Mouse (Mus musculus) neural tube, embryonic 11.5 days (tissue): ENCODE data around the gene Sorbs1. TPM values are rescaled to one million over a fixed set of nuclear protein-coding genes. Genes with fewer than 3 reads are reported as not detected.
A peak's percentile ranks its signal among the peaks of the same experiment; 100 is the strongest.

ENCODE experiments used
- ATAC-seq: fragments of 200-750 bp; cut with Nextera tagmentation; 2 replicates; pipeline ENCODE4 v1.8.0; 2017; ENCODE audit warnings: moderate number of reproducible peaks, mild to moderate bottlenecking, moderate TSS enrichment, moderate library complexity; ENCODE audit not compliant: insufficient read depth, low FRiP score, low TSS enrichment
- DNase-seq: peaks from one replicate; pipeline ENCODE4 v3.0.0-alpha.2; 2015; ENCODE audit warnings: low spot score
- H3K27ac ChIP-seq: fragments of 300-500 bp; sonication (generic); 2 replicates; pipeline ENCODE4 v1.5.1; 2014; ENCODE audit warnings: low read depth, mild to moderate bottlenecking, low read length
- H3K27me3 ChIP-seq: fragments of 300-500 bp; sonication (generic); 2 replicates; pipeline ENCODE4 v1.6.1; 2014; ENCODE audit warnings: mild to moderate bottlenecking, low read length, mixed read lengths; ENCODE audit not compliant: control insufficient read depth, insufficient read depth
- H3K36me3 ChIP-seq: fragments of 300-500 bp; sonication (generic); 2 replicates; pipeline ENCODE4 v1.6.1; 2014; ENCODE audit warnings: mild to moderate bottlenecking, low read length, moderate library complexity, mixed read lengths; ENCODE audit not compliant: control insufficient read depth, insufficient read depth
- H3K4me1 ChIP-seq: fragments of 300-500 bp; sonication (generic); 2 replicates; pipeline ENCODE4 v1.6.1; 2014; ENCODE audit warnings: low read length, mixed read lengths; ENCODE audit not compliant: control insufficient read depth, insufficient read depth
- H3K4me2 ChIP-seq: fragments of 300-500 bp; sonication (generic); 2 replicates; pipeline ENCODE4 v1.6.1; 2014; ENCODE audit warnings: low read depth, mild to moderate bottlenecking, moderate library complexity
- H3K4me3 ChIP-seq: fragments of 300-500 bp; sonication (generic); 2 replicates; pipeline ENCODE4 v1.5.1; 2014; ENCODE audit warnings: low read depth, low read length
- H3K9ac ChIP-seq: fragments of 300-500 bp; sonication (generic); 2 replicates; pipeline ENCODE4 v1.6.1; 2014; ENCODE audit warnings: mild to moderate bottlenecking, low read length
- H3K9me3 ChIP-seq: fragments of 300-500 bp; sonication (generic); 2 replicates; pipeline ENCODE4 v1.6.1; 2016; ENCODE audit warnings: low read length; ENCODE audit not compliant: control insufficient read depth
- WGBS: fragments of 180-500 bp; shearing (Covaris S2); extraction: QIAGEN DNeasy Blood & Tissue Kit; methylation state at CpG from one replicate; pipeline ENCODE4 v1.1.7; 2014; 5-methylcytosine and 5-hydroxymethylcytosine counted together
- polyA plus RNA-seq: library from polyadenylated mRNA; unstranded; fragments of >200 nt; fragmentation: Nextera tagmentation; extraction: Ambion mirVana; gene quantifications from 2 replicates; pipeline ENCODE4 v1.2.1, GENCODE M21; 2014

Sorbs1 gene
- polyA plus RNA-seq, 1 experiment from 2014 or later, result 91.2 TPM

GRCm38 (mm10) chr19:40395757-40396661 lies 117.6 kb downstream of the Sorbs1 start:
- Histone ChIP-seq H3K27me3 (no peaks in the 10 kb centered on the region), H3K36me3 (no peaks in the 10 kb centered on the region), H3K27ac (peak overlapping the region; percentile 17; the same call in 1 of the 2 replicates), H3K4me3 (no peak overlapping the region), H3K4me1 (no peaks in the 10 kb centered on the region; the same call in 1 of the 2 replicates), H3K4me2 (no peak overlapping the region), H3K9me3 (no peaks in the 10 kb centered on the region), H3K9ac (no peak overlapping the region)
- WGBS, result 76% methylated on average over 14 of the region's 14 CpGs
- DNase-seq, result no peak
- no peak for ATAC-seq

DNA sequence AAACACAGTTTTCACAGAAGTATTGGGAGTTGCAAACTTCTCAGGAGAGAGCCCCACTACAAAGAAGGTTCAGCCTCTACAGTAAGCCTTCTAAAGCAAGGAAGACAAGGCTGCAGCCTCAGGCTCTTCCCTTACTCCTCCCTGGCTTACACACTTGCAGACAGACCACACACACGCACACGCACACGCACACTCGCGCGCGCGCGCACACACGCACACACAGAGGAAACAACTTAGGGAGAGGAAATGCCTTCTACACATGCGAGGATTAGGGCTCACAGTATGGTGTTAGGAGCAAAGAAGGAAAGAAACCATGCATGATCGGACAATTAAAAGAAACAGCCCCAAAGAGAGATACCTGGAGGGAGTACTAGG lies 118.3 kb downstream of the Sorbs1 start:
- no peak for ATAC-seq
- Histone ChIP-seq H3K9ac (no peak overlapping the region), H3K4me2 (no peak overlapping the region), H3K27ac (peak overlapping the region; percentile 17; the same call in 1 of the 2 replicates), H3K4me1 (no peaks in the 10 kb centered on the region; the same call in 1 of the 2 replicates), H3K4me3 (no peak overlapping the region), H3K36me3 (no peaks in the 10 kb centered on the region), H3K9me3 (no peaks in the 10 kb centered on the region), H3K27me3 (no peaks in the 10 kb centered on the region)
- WGBS, result 92% methylated on average over 12 of the region's 12 CpGs
- DNase-seq, result no peak

GRCm38 (mm10) chr19:40394555-40395320 lies 118.8 kb downstream of the Sorbs1 start:
- Histone ChIP-seq H3K27ac (peak overlapping the region; percentile 17; the same call in 1 of the 2 replicates), H3K9ac (no peak overlapping the region), H3K27me3 (no peaks in the 10 kb centered on the region), H3K4me3 (no peak overlapping the region), H3K9me3 (no peaks in the 10 kb centered on the region), H3K36me3 (no peaks in the 10 kb centered on the region), H3K4me2 (no peak overlapping the region), H3K4me1 (no peaks in the 10 kb centered on the region; the same call in 1 of the 2 replicates)
- WGBS, result 68% methylated on average over 10 of the region's 10 CpGs
- ATAC-seq, result no peak
- no peak for DNase-seq

DNA sequence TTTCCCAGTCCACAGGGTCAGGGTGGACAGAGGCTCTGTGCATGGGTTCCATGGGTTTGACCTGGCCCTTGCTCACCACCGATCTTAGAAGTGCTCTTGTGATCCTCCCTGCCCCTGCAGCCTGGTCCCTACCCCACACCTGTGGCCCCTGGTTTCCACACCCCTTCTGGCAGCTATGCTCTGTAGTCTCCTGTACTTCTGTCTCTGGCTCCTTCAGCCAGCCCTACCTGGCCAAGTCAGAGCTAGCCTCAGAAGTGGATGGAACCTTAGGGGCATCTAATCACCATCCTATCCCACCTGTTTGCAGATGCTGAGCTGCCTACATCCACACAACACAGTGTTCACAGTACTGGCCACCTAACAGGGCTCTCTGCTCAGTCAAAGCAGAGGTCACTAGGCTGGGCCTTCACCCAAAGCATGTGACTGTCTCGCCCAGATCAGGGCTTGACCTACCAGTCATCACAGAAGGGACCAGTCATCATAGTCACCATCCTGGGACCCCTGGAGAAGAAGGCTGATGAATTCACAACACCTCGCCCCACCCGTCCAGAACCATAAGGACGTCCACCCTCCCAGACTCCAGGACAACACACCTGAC lies 120.7 kb downstream of the Sorbs1 start:
- 92% methylated on average over 5 of the region's 5 CpGs for WGBS

GRCm38 (mm10) chr19:40391469-40391868 lies 122.1 kb downstream of the Sorbs1 start:
- Histone ChIP-seq H3K36me3 (no peaks in the 10 kb centered on the region), H3K4me2 (no peak overlapping the region), H3K9me3 (no peaks in the 10 kb centered on the region), H3K4me3 (no peak overlapping the region), H3K27me3 (no peaks in the 10 kb centered on the region), H3K27ac (no peak overlapping the region), H3K4me1 (no peaks in the 10 kb centered on the region; the same call in 1 of the 2 replicates), H3K9ac (no peak overlapping the region)
- DNase-seq (peak; percentile 85), ATAC-seq (peak; percentile 68; the same call in 1 of the 2 replicates)
- WGBS, result 22% methylated on average over 6 of the region's 6 CpGs

More for the DNA sequence above, 120.7 kb downstream of the Sorbs1 start:
- no peaks in the 10 kb centered on the region for H3K27me3 ChIP-seq
- no peak overlapping the region for H3K27ac ChIP-seq
- no peak overlapping the region for H3K9ac ChIP-seq
- DNase-seq (no peak), ATAC-seq (no peak)
- H3K4me3 ChIP-seq, result no peak overlapping the region
- H3K9me3 ChIP-seq, result no peaks in the 10 kb centered on the region
- no peaks in the 10 kb centered on the region; the same call in 1 of the 2 replicates for H3K4me1 ChIP-seq
- H3K36me3 ChIP-seq, result no peaks in the 10 kb centered on the region
- no peak overlapping the region for H3K4me2 ChIP-seq

- no peak for DNase-seq
- H3K4me1 ChIP-seq, result no peaks in the 10 kb centered on the region
- ATAC-seq, result no peak
- H3K4me3 ChIP-seq, result no peak overlapping the region
- no peaks in the 10 kb centered on the region for H3K36me3 ChIP-seq
- no peak overlapping the region for H3K27ac ChIP-seq
- H3K27me3 ChIP-seq, result no peaks in the 10 kb centered on the region
- 86% methylated on average over 3 of the region's 3 CpGs for WGBS
- H3K9ac ChIP-seq, result no peak overlapping the region
- no peaks in the 10 kb centered on the region for H3K9me3 ChIP-seq
- H3K4me2 ChIP-seq, result no peak overlapping the region
Observed at GRCm38 (mm10) chr19:40386916-40387315, 126.7 kb downstream of the Sorbs1 start.

GRCm38 (mm10) chr19:40385334-40385733 lies 128.2 kb downstream of the Sorbs1 start:
- Histone ChIP-seq H3K4me2 (no peak overlapping the region), H3K27ac (no peak overlapping the region), H3K27me3 (no peaks in the 10 kb centered on the region), H3K9me3 (no peaks in the 10 kb centered on the region), H3K9ac (no peak overlapping the region), H3K4me3 (no peak overlapping the region), H3K4me1 (no peaks in the 10 kb centered on the region), H3K36me3 (no peaks in the 10 kb centered on the region)
- over 99% methylated on average over 3 of the region's 3 CpGs for WGBS
- DNase-seq (no peak), ATAC-seq (no peak)

- no peak overlapping the region for H3K27ac ChIP-seq
- H3K9me3 ChIP-seq, result no peaks in the 10 kb centered on the region
- no peak overlapping the region for H3K4me3 ChIP-seq
- no peak overlapping the region for H3K4me2 ChIP-seq
- H3K9ac ChIP-seq, result no peak overlapping the region
- ATAC-seq (no peak), DNase-seq (no peak)
- no peaks in the 10 kb centered on the region for H3K4me1 ChIP-seq
- WGBS, result 37% methylated on average over 5 of the region's 5 CpGs
- H3K36me3 ChIP-seq, result no peaks in the 10 kb centered on the region
- no peaks in the 10 kb centered on the region for H3K27me3 ChIP-seq
Observed at GRCm38 (mm10) chr19:40383931-40384330, 129.6 kb downstream of the Sorbs1 start.
